In the genomic region with DNA sequence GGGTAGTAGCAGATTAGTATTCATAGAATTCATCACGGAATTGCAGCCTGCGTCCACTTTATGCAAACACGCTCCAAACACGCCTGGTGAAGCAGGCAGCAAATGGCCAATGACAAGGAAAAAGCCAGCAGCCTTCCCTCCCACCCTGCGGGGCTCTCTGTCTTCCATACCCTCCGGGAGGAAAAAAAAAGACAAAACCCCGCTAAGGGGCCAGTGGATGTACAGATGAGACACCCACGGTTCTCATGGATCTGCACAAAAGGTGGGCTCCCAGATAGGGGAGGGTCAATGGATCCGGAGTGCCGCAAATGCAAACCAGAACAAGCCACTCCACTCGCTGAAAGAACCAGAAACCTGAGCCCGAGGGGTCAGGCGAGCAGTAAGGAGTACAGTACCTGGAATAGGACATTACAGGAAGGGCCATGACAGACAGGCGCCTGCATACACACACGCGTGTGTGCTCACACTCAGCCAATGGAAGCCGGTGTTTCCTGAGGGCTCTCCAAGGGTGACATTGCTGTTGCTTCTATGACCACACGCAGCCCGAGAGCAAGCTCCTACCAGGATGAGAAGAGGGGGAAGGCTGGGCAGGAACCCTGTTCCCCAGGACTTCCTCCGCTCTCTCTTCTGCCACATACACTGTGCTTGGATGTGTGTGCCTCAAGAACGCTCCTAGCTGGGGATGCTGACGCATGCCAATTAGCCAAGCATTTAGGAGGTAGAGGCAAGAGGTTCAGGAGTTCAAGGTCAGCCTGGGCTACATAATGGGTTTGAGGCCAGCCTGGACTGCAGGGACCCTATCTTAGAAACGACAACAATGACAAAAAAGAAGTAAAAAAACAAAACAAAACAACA, we compare ENCODE assay signal across 14 mouse cellular contexts. TPM values are rescaled to one million over a fixed set of nuclear protein-coding genes. Genes with fewer than 3 reads are reported as not detected.
DNase-seq lines count a peak whose midpoint lies in the region; ATAC-seq and TF ChIP-seq lines count a peak whose summit lies in the region.
"Had no signal": no experiment of that assay in that cellular context is flagged by ENCODE, and none has a peak within 500 bp of the region (broad histone marks: within the 10 kb centered on the region; RNA-seq: fewer than 3 reads in every experiment).

No protein-coding gene starts in this region.

- H3K4me1 ChIP-seq in forebrain, embryonic 13.5 days = peaks cover 29% of the 10 kb centered on the region
- peaks cover 59% of the 10 kb centered on the region for H3K4me1 ChIP-seq in forebrain, embryonic 10.5 days
- peaks cover 17% of the 10 kb centered on the region for H3K4me1 ChIP-seq in neural tube, embryonic 11.5 days (ENCODE audit: control insufficient read depth, insufficient read depth, low read length)
- peaks cover 13% of the 10 kb centered on the region for H3K4me1 ChIP-seq in heart, postnatal 0 days (ENCODE audit: control insufficient read depth, insufficient read depth)
- H3K4me1 ChIP-seq in neural tube, embryonic 14.5 days (ENCODE audit: control insufficient read depth, insufficient read depth, low read length) = peaks cover 27% of the 10 kb centered on the region; the same call in 1 of the 2 replicates
- H3K4me1 ChIP-seq in liver, postnatal 0 days (ENCODE audit: insufficient read depth) = no peaks in the 10 kb centered on the region

- no peaks in the 10 kb centered on the region for H3K36me3 ChIP-seq in forebrain, embryonic 13.5 days (ENCODE audit: poor library complexity, severe bottlenecking)
- no peaks in the 10 kb centered on the region for H3K36me3 ChIP-seq in forebrain, embryonic 10.5 days (replicated peaks)
- H3K36me3 ChIP-seq in neural tube, embryonic 11.5 days (ENCODE audit: control insufficient read depth, insufficient read depth, low read length) = no peaks in the 10 kb centered on the region
- H3K36me3 ChIP-seq in heart, postnatal 0 days (replicated peaks; ENCODE audit: control insufficient read depth, insufficient read depth, low read length) = no peaks in the 10 kb centered on the region
- H3K36me3 ChIP-seq in neural tube, embryonic 14.5 days (ENCODE audit: control insufficient read depth, insufficient read depth, low read length) = no peaks in the 10 kb centered on the region
- no peaks in the 10 kb centered on the region for H3K36me3 ChIP-seq in liver, postnatal 0 days (replicated peaks; ENCODE audit: insufficient read depth, low read length)

- no peak for TF ChIP-seq EP300 in heart, postnatal 0 days (IDR thresholded peaks at IDR 0.05; ENCODE audit: low read depth)
- TF ChIP-seq EP300 in liver, postnatal 0 days (IDR thresholded peaks at IDR 0.05; ENCODE audit: low read depth) = no peak

- no peak for DNase-seq in forebrain, embryonic 10.5 days (ENCODE audit: extremely low spot score, low spot score)
- peak; percentile 51 for DNase-seq in neural tube, embryonic 11.5 days (ENCODE audit: low spot score)
- DNase-seq in neural tube, embryonic 10.5 days (ENCODE audit: extremely low spot score, low spot score) = no peak
- peak; percentile 69 for DNase-seq in heart, postnatal 0 days (ENCODE audit: low spot score)
- DNase-seq in adrenal gland, adult 8-10 months = no peak
- DNase-seq in liver, postnatal 0 days = no peak
- DNase-seq: B cell, adult 2 months; cerebellum, postnatal 10 days; kidney, adult 11 months; kidney, postnatal 36 days; thymus, postnatal 25 days had no signal

- H3K27ac ChIP-seq in forebrain, embryonic 13.5 days = no peak overlapping the region
- no peak overlapping the region; the same call in 1 of the 2 replicates for H3K27ac ChIP-seq in forebrain, embryonic 10.5 days
- H3K27ac ChIP-seq in neural tube, embryonic 11.5 days (ENCODE audit: low read depth, low read length) = peak overlapping the region; percentile 17; the same call in 1 of the 2 replicates
- H3K27ac ChIP-seq in heart, postnatal 0 days (ENCODE audit: low read depth) = peak overlapping the region; percentile 88
- peak overlapping the region; percentile 46; the same call in 1 of the 2 replicates for H3K27ac ChIP-seq in neural tube, embryonic 14.5 days (ENCODE audit: low read depth, low read length)
- H3K27ac ChIP-seq in liver, postnatal 0 days (ENCODE audit: low read depth) = no peak overlapping the region

- H3K9me3 ChIP-seq in forebrain, embryonic 13.5 days (replicated peaks) = no peaks in the 10 kb centered on the region
- H3K9me3 ChIP-seq in forebrain, embryonic 10.5 days = no peaks in the 10 kb centered on the region
- H3K9me3 ChIP-seq in neural tube, embryonic 11.5 days (ENCODE audit: control insufficient read depth, low read length) = no peaks in the 10 kb centered on the region
- no peaks in the 10 kb centered on the region for H3K9me3 ChIP-seq in heart, postnatal 0 days (replicated peaks; ENCODE audit: control insufficient read depth, low read length)
- no peaks in the 10 kb centered on the region for H3K9me3 ChIP-seq in neural tube, embryonic 14.5 days (ENCODE audit: control insufficient read depth, low read length)
- no peaks in the 10 kb centered on the region for H3K9me3 ChIP-seq in liver, postnatal 0 days (ENCODE audit: low read length)

- peaks cover 31% of the 10 kb centered on the region for H3K27me3 ChIP-seq in forebrain, embryonic 13.5 days
- peaks cover 95% of the 10 kb centered on the region for H3K27me3 ChIP-seq in forebrain, embryonic 10.5 days (ENCODE audit: poor library complexity, severe bottlenecking)
- H3K27me3 ChIP-seq in neural tube, embryonic 11.5 days (ENCODE audit: control insufficient read depth, insufficient read depth, low read length) = peaks cover 6% of the 10 kb centered on the region
- no peaks in the 10 kb centered on the region for H3K27me3 ChIP-seq in heart, postnatal 0 days (ENCODE audit: control insufficient read depth, insufficient read depth, low read length)
- H3K27me3 ChIP-seq in neural tube, embryonic 14.5 days (ENCODE audit: control insufficient read depth, insufficient read depth, low read length) = no peaks in the 10 kb centered on the region
- H3K27me3 ChIP-seq in liver, postnatal 0 days (ENCODE audit: insufficient read depth, low read length) = peaks cover 13% of the 10 kb centered on the region

- no peak for TF ChIP-seq CTCF in heart, postnatal 0 days (IDR thresholded peaks at IDR 0.05; ENCODE audit: low read depth)
- no peak for TF ChIP-seq CTCF in liver, postnatal 0 days (IDR thresholded peaks at IDR 0.05; ENCODE audit: low read depth)

- 46% methylated on average over 23 of the region's 23 CpGs for WGBS in forebrain, embryonic 13.5 days
- WGBS in forebrain, embryonic 10.5 days = 55% methylated on average over 23 of the region's 23 CpGs
- 49% methylated on average over 23 of the region's 23 CpGs for WGBS in neural tube, embryonic 11.5 days
- WGBS in heart, postnatal 0 days = 31% methylated on average over 23 of the region's 23 CpGs
- WGBS in neural tube, embryonic 14.5 days = 37% methylated on average over 23 of the region's 23 CpGs
- WGBS in liver, postnatal 0 days (ENCODE audit: insufficient replicate concordance) = 51% methylated on average over 23 of the region's 23 CpGs

- ATAC-seq in forebrain, embryonic 13.5 days = no peak
- no peak for ATAC-seq in neural tube, embryonic 11.5 days (ENCODE audit: insufficient read depth, low FRiP score, low TSS enrichment)
- peak; percentile 59 for ATAC-seq in heart, postnatal 0 days (ENCODE audit: insufficient read depth, low read depth)
- ATAC-seq in neural tube, embryonic 14.5 days (ENCODE audit: low read depth) = no peak
- no peak for ATAC-seq in liver, postnatal 0 days

- no peak overlapping the region for H3K4me2 ChIP-seq in forebrain, embryonic 13.5 days
- H3K4me2 ChIP-seq in neural tube, embryonic 11.5 days (ENCODE audit: low read depth) = no peak overlapping the region
- peak overlapping the region; percentile 57 for H3K4me2 ChIP-seq in heart, postnatal 0 days (ENCODE audit: low read depth, low read length)
- H3K4me2 ChIP-seq in neural tube, embryonic 14.5 days (ENCODE audit: low read depth, low read length) = no peak overlapping the region
- H3K4me2 ChIP-seq in liver, postnatal 0 days (ENCODE audit: low read depth, low read length) = no peak overlapping the region
- H3K4me2 ChIP-seq: liver, embryonic 11.5 days had no signal

- 0 out of 2 replicates have a peak overlapping the region, but pooled peaks have one; percentile 12 for H3K9ac ChIP-seq in forebrain, embryonic 13.5 days
- H3K9ac ChIP-seq in neural tube, embryonic 11.5 days (ENCODE audit: low read length) = no peak overlapping the region
- H3K9ac ChIP-seq in heart, postnatal 0 days (replicated peaks; ENCODE audit: low read depth, low read length) = peak overlapping the region; percentile 59
- no peak overlapping the region for H3K9ac ChIP-seq in neural tube, embryonic 14.5 days (replicated peaks; ENCODE audit: low read depth, low read length)
- no peak overlapping the region for H3K9ac ChIP-seq in liver, postnatal 0 days (replicated peaks)

- H3K4me3 ChIP-seq in forebrain, embryonic 13.5 days = no peak overlapping the region
- no peak overlapping the region for H3K4me3 ChIP-seq in forebrain, embryonic 10.5 days
- no peak overlapping the region for H3K4me3 ChIP-seq in neural tube, embryonic 11.5 days (ENCODE audit: low read depth, low read length)
- H3K4me3 ChIP-seq in heart, postnatal 0 days (ENCODE audit: low read depth, low read length) = peak overlapping the region; percentile 28
- no peak overlapping the region for H3K4me3 ChIP-seq in neural tube, embryonic 14.5 days (ENCODE audit: low read depth, low read length)
- no peak overlapping the region for H3K4me3 ChIP-seq in liver, postnatal 0 days (ENCODE audit: low read depth, low read length)

RNA-seq across cellular contexts. Expression of gene Casz1, which starts 57.5 kb away (rescaled TPM):
- polyA plus RNA-seq in forebrain, embryonic 13.5 days (2015; fragmentation: Nextera tagmentation; extraction: Ambion mirVana) = 1.3 and 1.9 TPM in 2 replicates
- polyA plus RNA-seq in forebrain, embryonic 10.5 days (2016; fragmentation: Nextera tagmentation; extraction: Ambion mirVana) = 4.4 and 4.7 TPM in 2 replicates
- polyA plus RNA-seq in neural tube, embryonic 11.5 days (2014; fragmentation: Nextera tagmentation; extraction: Ambion mirVana) = 4.9 and 7.3 TPM in 2 replicates
- total RNA-seq in heart, postnatal 0 days (2014; rRNA removed; ENCODE audit: low replicate concordance) = 42.6 and 45.4 TPM in 2 replicates
- polyA plus RNA-seq in heart, postnatal 0 days (2015; fragmentation: Nextera tagmentation; extraction: Ambion mirVana) = 13.7 and 16.4 TPM in 2 replicates
- 13.6 and 16.1 TPM in 2 replicates for polyA plus RNA-seq in neural tube, embryonic 14.5 days (2014; fragmentation: Nextera tagmentation; extraction: Ambion mirVana)
- 10 to 100 TPM in 2 of 4 experiments, 1 to 10 TPM in 2; 5.3 to 14.4 (median 9.8) TPM for total RNA-seq in adrenal gland, adult 8-10 months (2022)
- polyA plus RNA-seq in liver, postnatal 0 days (2015; fragmentation: Nextera tagmentation; extraction: Ambion mirVana) = 0.43 and 0.65 TPM in 2 replicates

Comparison
In these comparisons a context has a peak if more than half of its experiments do, and no peak if none do; other contexts are left out.
1. DNase-seq: peak in neural tube, embryonic 11.5 days (single experiment) and heart, postnatal 0 days (single experiment); none in forebrain, embryonic 10.5 days (single experiment), neural tube, embryonic 10.5 days (single experiment), adrenal gland, adult 8-10 months (single experiment) and liver, postnatal 0 days (single experiment).
2. H3K27ac ChIP-seq: peak in neural tube, embryonic 11.5 days (single experiment), heart, postnatal 0 days (single experiment) and neural tube, embryonic 14.5 days (single experiment); none in forebrain, embryonic 13.5 days (single experiment), forebrain, embryonic 10.5 days (single experiment) and liver, postnatal 0 days (single experiment).
3. H3K9ac ChIP-seq: peak in forebrain, embryonic 13.5 days (single experiment) and heart, postnatal 0 days (single experiment); none in neural tube, embryonic 11.5 days (single experiment), neural tube, embryonic 14.5 days (single experiment) and liver, postnatal 0 days (single experiment).